Mouse (Mus musculus): ENCODE measurements at regions not wholly inside any gene's neighbourhood (a gene's known extent, or its start where the extent isn't known, plus 50 kb on each side); places are given as distances from the start of the nearest gene placed in this dataset.

GRCm38 (mm10) chr2:148107607-148108115, 60.9 kb upstream of the Foxa2 start:
- no peak for ATAC-seq (replicated peaks; ENCODE audit: poor library complexity)

DNA sequence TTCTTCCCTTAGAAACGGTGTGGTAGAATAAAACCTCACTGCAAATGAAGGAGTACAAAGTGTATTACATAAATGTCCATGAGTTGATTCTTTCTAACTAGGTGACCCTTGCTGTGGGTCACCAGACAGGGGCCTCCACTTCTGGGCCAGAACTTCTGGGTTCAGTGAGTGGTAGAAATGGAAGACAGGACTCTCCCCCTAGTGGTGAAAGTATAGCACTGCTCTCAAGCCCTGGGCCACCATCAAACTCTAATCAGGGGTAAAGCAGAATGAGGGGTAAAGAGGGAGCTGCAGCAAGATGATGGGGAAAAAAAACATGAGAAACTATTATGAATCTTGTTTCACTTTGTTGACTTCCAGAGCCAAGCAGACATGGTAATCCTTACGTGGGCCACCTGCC, 63.4 kb upstream of the Foxa2 start:
- peak; percentile 77 for ATAC-seq (replicated peaks; ENCODE audit: poor library complexity)

DNA sequence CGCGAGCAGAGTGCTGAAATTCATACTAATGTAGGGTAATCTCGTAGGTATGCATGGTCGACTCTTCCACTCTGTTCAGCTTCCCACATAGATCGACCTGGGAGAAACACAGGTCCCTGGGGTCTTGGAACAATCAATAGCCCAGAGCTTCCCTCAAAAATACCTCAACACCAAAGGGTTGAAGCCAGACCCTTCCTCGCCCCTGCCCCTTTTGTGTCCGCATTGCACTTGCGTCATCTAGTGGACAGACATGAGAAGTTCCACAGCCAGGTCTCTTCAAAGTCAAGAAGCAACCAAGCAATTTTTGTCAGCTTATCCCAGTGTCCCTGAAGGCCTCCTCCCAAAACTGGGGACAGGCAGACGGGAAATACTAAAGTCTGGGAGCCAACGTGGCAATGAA, 65.1 kb upstream of the Foxa2 start:
- no peak for ATAC-seq (replicated peaks; ENCODE audit: poor library complexity)

GRCm38 (mm10) chr2:148113184-148113583, 66.4 kb upstream of the Foxa2 start:
- ATAC-seq (replicated peaks; ENCODE audit: poor library complexity) = no peak

DNA sequence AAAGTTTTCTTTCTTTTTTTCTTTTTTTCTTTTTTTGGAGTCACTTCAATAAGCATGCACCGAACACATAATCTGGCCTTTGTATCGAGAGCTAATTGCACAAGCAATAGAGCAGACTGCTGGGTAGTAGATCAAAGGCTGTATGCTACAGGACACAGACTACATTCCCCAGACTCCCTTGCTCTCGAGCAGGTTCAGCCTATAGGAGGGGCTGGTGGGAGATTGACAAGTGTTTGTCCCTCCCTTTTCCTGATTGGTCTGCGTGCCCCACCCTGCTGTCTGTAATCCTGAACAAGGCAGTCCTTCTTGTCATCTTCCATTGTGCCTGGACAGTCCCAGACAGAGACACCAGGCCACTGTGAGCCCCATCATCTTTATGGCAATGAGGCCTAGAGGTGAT, 67.8 kb upstream of the Foxa2 start:
- peak; percentile 75 for ATAC-seq (replicated peaks; ENCODE audit: poor library complexity)

DNA sequence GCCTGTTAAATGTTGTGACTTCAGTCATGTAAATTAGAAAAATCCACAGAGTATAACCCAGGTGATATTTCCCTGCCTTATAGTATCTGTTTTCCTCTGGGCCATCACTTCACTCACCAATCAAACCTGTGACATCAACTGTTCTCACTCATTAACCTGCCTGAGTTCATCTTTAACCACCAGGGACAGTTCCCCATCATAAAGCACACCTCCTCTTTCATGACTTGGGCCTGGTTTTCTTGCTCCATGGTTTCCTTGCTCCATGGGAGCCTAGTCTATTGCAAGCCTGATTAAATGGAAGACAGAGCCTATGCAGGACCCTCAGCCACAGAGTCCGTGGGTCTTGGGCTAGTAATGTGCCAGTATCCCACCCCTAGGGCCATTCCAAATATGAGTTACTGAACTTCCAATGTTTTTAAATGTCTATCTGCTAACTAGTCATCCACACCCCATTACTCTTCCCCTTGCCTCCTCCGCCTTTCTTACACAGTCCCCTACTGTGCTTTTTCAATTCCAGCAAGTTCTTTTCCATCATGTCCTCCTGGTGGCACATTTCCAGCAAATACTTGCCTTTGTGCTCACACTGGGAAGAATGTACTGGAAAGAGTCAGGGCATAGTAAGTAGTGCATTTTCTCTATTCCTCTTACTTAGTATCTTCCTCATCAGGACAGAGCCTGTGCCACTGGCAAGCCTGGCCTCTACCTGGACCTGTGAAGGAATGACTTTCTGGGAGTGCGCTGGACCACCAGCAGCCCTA, 69.4 kb upstream of the Foxa2 start:
- ATAC-seq (replicated peaks; ENCODE audit: poor library complexity) = no peak

DNA sequence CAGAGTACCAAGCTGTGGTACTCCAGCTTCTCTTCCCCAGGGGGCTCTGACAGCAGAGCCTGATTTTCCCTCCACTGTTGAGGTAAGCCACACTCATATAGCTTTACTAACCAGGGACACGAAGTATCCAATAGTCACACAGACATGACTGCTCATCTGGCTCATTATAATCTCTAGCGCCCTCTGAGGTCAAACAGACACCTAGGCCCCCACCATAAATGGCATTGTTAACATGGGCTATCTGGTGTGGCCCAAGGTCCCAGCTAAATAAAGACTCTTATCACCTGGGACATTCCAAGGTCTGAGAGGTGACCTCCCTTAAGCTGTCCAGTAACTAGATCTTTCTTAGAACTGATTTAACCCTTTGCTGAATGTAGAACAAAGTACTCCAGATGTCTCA, 70.7 kb upstream of the Foxa2 start:
- ATAC-seq (replicated peaks; ENCODE audit: poor library complexity) = no peak

DNA sequence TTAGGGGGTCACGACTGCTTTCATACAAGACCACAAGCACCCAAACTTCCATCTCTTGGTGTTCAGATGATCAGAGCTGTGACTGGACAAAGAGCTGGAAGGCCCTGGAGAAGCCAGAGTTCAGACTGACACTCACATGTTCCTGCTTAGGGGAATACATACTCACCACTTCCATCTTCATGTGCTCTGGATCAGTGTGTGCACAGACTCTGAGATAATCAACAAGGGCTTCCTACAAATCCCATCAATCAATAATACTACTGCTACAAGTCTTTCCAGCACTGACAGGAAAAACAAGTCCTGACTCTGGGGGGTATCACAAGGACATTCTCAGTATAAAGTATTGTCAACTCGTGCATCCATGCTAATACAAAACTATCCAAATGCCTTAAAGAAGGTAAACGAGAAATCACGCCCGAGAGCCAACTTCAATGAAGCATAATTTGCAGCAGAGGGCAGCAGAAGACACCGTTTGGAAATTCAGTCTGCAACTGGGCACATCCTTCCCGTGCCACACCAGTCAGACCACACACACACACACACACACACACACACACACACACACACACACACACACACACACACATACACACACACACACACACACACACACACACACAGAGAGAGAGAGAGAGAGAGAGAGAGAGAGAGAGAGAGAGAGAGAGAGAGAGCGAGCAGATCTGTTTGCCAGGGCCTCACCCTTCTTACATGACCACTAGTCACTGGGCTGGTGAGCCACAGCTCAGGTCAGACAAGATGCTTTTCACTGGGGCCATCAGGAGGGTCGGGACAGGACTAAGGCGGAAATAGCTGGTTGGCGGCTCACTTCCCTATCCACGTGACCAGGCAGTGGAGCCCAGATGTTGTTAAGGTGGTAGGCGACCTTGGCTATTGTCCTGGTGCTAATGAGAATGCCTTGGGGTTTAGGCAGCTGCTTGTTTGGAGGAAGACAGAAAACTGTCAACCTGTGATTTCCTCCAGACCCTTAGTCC, 75.4 kb upstream of the Foxa2 start:
- ATAC-seq (replicated peaks; ENCODE audit: poor library complexity) = peak; percentile 82

- peak; percentile 61 for ATAC-seq (replicated peaks; ENCODE audit: poor library complexity)
Observed at GRCm38 (mm10) chr2:148123780-148124179, 77.0 kb upstream of the Foxa2 start.

DNA sequence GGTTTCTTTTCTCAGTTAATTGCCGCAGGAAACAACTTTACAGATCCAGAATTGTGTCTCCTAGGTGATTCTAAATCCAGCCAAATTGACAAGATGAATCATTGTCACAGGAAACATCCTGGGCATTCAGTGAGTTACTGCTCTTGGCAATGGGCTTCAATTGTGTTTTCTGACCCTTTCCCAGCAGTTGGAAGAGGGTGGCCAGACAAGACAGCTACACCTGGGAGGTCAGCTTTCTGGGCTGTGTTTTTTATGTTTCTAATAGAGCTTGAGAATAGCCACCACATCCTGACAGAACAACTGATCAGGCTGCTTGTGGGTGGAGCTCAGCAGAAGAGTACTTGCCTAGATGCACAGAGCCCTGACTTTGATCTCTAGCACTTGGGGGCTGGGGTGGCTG, 87.0 kb upstream of the Foxa2 start:
- no peak for ATAC-seq (replicated peaks; ENCODE audit: poor library complexity)

DNA sequence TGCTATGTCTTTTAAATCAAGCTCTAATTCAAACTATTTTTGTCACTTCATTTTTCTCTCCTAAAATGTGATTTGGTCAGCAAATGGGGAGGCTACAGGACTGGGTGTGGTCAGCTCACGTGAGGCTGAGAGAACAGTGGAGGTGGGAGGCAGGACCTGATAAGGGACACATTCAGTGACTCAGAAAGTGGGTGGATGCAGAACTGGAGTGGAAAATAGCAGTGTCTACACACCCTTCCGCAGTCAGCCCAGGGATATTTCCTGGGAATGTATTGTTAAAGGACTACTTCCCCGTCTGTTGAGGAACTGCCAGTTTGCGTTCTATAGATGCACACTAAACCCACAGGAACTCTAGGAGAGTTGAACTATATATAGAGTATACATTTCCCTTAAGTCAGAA, 95.2 kb upstream of the Foxa2 start:
- ATAC-seq (replicated peaks; ENCODE audit: poor library complexity) = no peak

- no peak for ATAC-seq (replicated peaks; ENCODE audit: poor library complexity)
Observed at GRCm38 (mm10) chr2:148144816-148145215, 98.0 kb upstream of the Foxa2 start.

GRCm38 (mm10) chr2:148148272-148148671, 101.5 kb upstream of the Foxa2 start:
- no peak for ATAC-seq (replicated peaks; ENCODE audit: poor library complexity)

GRCm38 (mm10) chr2:148149426-148149825, 102.7 kb upstream of the Foxa2 start:
- no peak for ATAC-seq (replicated peaks; ENCODE audit: poor library complexity)

DNA sequence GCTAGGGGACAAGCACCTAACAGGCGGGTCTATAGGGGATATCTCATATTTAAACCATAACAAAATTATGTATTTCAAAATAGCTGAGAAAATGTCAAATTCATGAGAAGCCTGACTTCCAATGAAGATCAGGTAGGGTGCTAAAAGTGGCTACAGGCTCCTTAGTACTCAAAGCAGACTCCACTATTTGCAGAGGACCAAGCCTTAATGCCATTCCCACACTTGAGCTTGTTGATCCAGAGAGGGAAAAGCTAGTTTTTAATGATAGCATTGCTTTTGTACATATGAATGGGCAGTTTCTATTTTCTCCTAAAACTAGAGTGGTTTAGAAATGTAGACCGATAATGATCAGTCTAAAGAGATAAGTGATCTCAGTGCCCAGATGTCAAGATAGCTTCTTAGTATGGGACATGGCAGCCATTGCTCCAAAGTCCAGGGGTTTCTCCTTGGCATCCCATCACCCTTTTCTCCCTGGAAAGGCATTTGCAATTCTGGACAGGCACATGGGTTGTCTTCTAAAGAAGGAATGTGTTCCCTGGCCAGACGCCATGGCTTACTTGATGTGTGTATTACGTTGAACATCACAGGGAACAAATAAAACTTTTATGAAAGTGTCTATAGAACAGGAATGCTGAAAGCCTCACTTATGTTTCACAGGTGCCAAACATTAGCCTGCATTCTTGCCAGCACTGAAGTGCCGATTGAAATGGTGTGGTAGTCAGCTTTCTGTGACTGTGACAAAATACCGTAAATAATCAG, 106.9 kb upstream of the Foxa2 start:
- no peak for ATAC-seq (replicated peaks; ENCODE audit: poor library complexity)

DNA sequence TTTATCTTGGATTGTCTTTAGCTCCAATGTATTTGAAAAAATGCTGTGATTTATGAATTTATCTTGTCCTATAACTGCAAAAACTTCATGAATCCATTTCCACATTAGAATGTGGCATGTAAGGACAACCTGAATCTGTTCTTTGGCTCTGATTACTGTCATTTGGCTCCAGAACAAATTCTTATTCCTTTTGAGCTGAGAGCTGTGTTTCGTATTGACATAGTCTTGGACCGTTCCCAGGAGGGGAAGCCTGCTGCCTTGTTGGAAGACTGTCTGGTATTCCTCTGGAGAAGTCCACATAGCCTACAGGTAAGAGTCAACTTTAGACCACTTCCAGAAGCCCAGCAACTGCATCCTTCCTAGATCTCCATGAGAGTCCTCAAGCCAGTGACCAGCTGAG, 109.4 kb upstream of the Foxa2 start:
- ATAC-seq (replicated peaks; ENCODE audit: poor library complexity) = no peak

DNA sequence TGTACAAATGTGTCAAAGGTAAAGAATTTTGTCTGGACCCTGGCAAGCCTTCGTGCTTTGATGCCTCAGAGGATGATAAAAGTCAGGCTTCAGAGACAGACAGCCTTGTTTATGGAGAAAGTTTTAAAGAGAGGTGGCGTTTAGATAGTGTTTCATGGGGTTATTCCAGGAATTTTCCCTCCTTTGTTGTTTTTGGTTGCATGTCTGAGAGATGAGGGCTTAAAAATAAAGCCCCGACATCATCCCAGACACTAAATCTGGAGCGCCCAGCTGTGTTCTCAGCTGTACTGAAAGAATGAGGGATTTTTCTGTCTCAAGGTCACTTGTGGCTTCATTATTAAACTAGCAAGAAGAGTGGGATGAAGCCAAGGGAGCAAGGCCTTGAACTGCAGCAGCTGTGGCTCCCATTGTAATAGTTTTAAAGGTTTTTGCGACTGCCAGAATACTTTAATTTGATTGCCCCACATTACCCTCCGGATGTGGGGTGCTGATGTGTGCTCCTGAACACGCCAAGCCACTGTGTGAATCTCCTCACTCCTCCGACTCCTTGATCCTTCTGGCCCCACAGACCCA, 112.3 kb upstream of the Foxa2 start:
- no peak for ATAC-seq (replicated peaks; ENCODE audit: poor library complexity)

DNA sequence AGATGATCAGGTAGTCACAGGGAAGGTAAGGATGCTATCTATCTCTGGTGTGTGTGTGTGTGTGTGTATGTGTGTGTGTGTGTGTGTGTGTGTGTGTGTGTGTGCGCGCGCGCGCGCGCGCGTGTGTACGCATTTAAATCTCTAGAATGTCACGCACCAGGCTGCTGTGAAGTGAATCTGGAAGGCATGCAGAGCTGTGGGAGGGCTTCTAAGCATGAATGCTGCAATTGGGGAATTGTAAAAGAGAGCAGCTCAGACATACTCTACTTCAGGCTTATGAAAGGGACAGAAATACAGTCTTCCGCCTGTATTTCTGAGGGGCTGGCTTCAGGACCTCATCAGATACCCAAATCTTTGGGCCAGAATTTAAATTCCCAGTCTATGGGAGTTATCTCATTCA, 114.2 kb upstream of the Foxa2 start:
- no peak for ATAC-seq (replicated peaks; ENCODE audit: poor library complexity)

GRCm38 (mm10) chr2:148161966-148162365, 115.2 kb upstream of the Foxa2 start:
- no peak for ATAC-seq (replicated peaks; ENCODE audit: poor library complexity)

DNA sequence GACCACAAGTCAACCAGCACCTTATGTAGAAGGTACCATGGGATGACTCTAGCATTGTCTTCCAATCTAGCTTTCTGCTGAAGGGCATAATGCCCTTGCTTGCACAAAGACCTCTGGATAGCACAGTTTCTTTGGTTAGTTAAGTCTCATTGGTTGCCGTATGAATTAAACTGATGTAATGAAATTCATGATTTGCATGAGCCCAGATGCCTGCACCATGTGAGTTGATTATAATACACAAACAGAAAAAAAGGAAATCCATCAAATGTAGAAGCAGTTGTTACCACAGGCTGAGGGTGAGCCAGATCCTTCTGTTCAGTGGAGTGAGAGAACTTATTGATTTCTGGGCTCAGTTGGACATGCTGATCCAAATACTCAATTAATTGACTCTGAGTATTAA, 115.8 kb upstream of the Foxa2 start:
- ATAC-seq (replicated peaks; ENCODE audit: poor library complexity) = no peak

DNA sequence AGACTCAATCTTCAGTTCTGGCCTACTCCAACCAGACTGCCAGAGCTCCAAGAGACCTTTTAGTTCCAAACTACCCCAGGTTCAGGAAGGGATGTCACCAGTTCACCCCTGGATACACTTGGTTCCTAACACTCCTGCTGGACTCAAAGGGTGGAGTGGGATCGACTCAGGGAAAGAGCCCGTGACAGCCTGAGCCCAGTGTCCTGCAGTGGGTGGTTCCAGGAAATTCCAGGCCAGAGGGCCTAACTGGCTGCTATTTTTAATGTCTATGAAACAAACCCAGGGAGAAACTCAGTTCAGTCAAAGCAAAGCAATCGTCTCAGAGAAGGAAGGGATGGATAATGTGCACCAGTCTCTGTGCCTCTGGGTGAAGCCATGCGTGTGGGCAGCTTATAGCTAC, 124.3 kb upstream of the Foxa2 start:
- ATAC-seq (replicated peaks; ENCODE audit: poor library complexity) = no peak
